Mouse (Mus musculus) liver, postnatal 0 days (tissue): ENCODE data around the gene Asf1b.

Experiments used
- CTCF ChIP-seq: sonication (generic); IDR thresholded peaks from 2 replicates; pipeline ENCODE4 v1.5.1; 2016; ENCODE audit warnings: antibody characterized with exemption, low read depth
- EP300 ChIP-seq: IDR thresholded peaks from 2 replicates; pipeline ENCODE4 v1.6.1; 2016; ENCODE audit warnings: antibody characterized with exemption, low read depth, mild to moderate bottlenecking

DNA sequence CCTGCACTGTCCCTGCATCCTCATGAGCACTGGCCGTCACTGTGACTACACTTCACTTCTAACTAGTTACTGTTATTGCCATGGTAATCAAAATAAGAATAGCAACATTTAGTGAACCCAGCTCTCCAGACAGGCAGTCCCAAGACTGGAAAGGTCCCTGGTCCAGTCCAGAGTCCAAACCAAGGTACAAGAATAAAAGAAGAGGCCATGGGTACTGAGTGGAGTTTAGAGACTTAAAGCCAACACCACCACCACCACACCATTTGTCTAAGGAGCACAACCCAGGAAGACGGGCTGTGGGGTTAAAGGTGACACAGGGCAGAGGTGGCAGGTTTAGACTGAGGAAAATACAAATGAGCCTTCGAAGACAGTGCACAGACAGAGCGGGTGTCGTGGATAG lies 30.7 kb upstream of the Asf1b start:
- TF ChIP-seq EP300, result no peak
- no peak for TF ChIP-seq CTCF
